Mouse (Mus musculus) bone marrow, adult 2 months (tissue): ENCODE data around the gene Chrm3. TPM values are rescaled to one million over a fixed set of nuclear protein-coding genes. Genes with fewer than 3 reads are reported as not detected.

Experiments
- H3K27ac ChIP-seq: fragments of 200-500 bp; 2 replicates; pipeline ENCODE4 v1.5.1; 2012; ENCODE audit warnings: low read depth, mild to moderate bottlenecking, control low read depth, inconsistent platforms, low read length; ENCODE audit not compliant: control insufficient read depth, poor library complexity, insufficient read depth
- H3K4me1 ChIP-seq: fragments of 200-500 bp; 2 replicates; pipeline ENCODE4 v1.6.1; 2011; ENCODE audit warnings: low read length; ENCODE audit not compliant: control insufficient read depth, insufficient read depth
- H3K4me3 ChIP-seq: fragments of 200-500 bp; replicated peaks from 2 replicates; pipeline ENCODE3; 2011; ENCODE audit warnings: mild to moderate bottlenecking, low read depth, low read length, control low read depth; ENCODE audit not compliant: control insufficient read depth
- CTCF ChIP-seq: fragments of 200-500 bp; IDR thresholded peaks from 2 replicates; pipeline ENCODE4 v1.5.1; 2011; ENCODE audit warnings: low read length, control low read depth; ENCODE audit not compliant: control insufficient read depth, insufficient read depth
- POLR2A ChIP-seq: fragments of 200-500 bp; IDR thresholded peaks from 2 replicates; pipeline ENCODE4 v1.6.1; 2011; ENCODE audit warnings: low read depth, mild to moderate bottlenecking, control low read depth, low read length, borderline replicate concordance; ENCODE audit not compliant: control insufficient read depth
- WGBS: fragments of 180-500 bp; shearing (Covaris S2); methylation state at CpG from one replicate; pipeline ENCODE4 v1.1.7; 2018; 5-methylcytosine and 5-hydroxymethylcytosine counted together
- polyA plus RNA-seq: library from polyadenylated mRNA; stranded (reverse); fragments of >200 nt; gene quantifications from 2 replicates; pipeline ENCODE4 v1.2.4, GENCODE M21; 2011; ENCODE audit warnings: low replicate concordance; ENCODE audit not compliant: missing spikeins, insufficient read depth, insufficient read length

Gene Chrm3
- polyA plus RNA-seq, 1 experiment: 1.6 TPM

- no peak overlapping the region for H3K4me3 ChIP-seq
- H3K27ac ChIP-seq: no peak overlapping the region
- H3K4me1 ChIP-seq: no peaks in the 10 kb centered on the region
- TF ChIP-seq POLR2A (no peak), CTCF (no peak)
- 87% methylated on average over 4 of the region's 4 CpGs for WGBS
Observed at GRCm38 (mm10) chr13:10138878-10139277, 221.8 kb downstream of the Chrm3 start.

- WGBS: 71% methylated on average over 2 of the region's 2 CpGs
- no peak for TF ChIP-seq CTCF
- TF ChIP-seq POLR2A: no peak
- no peak overlapping the region for H3K4me3 ChIP-seq
- no peak overlapping the region for H3K27ac ChIP-seq
- H3K4me1 ChIP-seq: no peaks in the 10 kb centered on the region
Observed at GRCm38 (mm10) chr13:10131064-10131463, 229.6 kb downstream of the Chrm3 start.

GRCm38 (mm10) chr13:10112211-10112610 lies 248.4 kb downstream of the Chrm3 start:
- H3K4me3 ChIP-seq: no peak overlapping the region
- no peak for TF ChIP-seq POLR2A
- 54% methylated on average over 2 of the region's 2 CpGs for WGBS
- H3K4me1 ChIP-seq: no peaks in the 10 kb centered on the region
- no peak overlapping the region for H3K27ac ChIP-seq

GRCm38 (mm10) chr13:10109542-10109941 lies 251.1 kb downstream of the Chrm3 start:
- Histone ChIP-seq H3K4me3 (no peak overlapping the region), H3K4me1 (no peaks in the 10 kb centered on the region; the same call in 1 of the 2 replicates), H3K27ac (no peak overlapping the region)
- WGBS: 13% methylated on average over 1 of the region's 1 CpGs
- TF ChIP-seq CTCF: no peak
- no peak for TF ChIP-seq POLR2A

GRCm38 (mm10) chr13:10107331-10107730 lies 253.3 kb downstream of the Chrm3 start:
- 46% methylated on average over 7 of the region's 7 CpGs for WGBS
- no peaks in the 10 kb centered on the region; the same call in 1 of the 2 replicates for H3K4me1 ChIP-seq
- no peak overlapping the region for H3K4me3 ChIP-seq
- no peak overlapping the region for H3K27ac ChIP-seq
- no peak for TF ChIP-seq CTCF
- no peak for TF ChIP-seq POLR2A

- Histone ChIP-seq H3K4me3 (no peak overlapping the region), H3K27ac (no peak overlapping the region), H3K4me1 (no peaks in the 10 kb centered on the region)
- WGBS: 84% methylated on average over 4 of the region's 4 CpGs
- TF ChIP-seq CTCF: no peak
- no peak for TF ChIP-seq POLR2A
Observed at GRCm38 (mm10) chr13:10090778-10091177, 269.9 kb downstream of the Chrm3 start.

- 84% methylated on average over 6 of the region's 6 CpGs for whole genome bisulfite sequencing
- TF ChIP-seq POLR2A (no peak), CTCF (no peak)
- no peaks in the 10 kb centered on the region for H3K4me1 ChIP-seq
- H3K27ac ChIP-seq: no peak overlapping the region
- H3K4me3 ChIP-seq: no peak overlapping the region
Observed at GRCm38 (mm10) chr13:10086336-10086735, 274.3 kb downstream of the Chrm3 start.

- H3K4me1 ChIP-seq: no peaks in the 10 kb centered on the region
- TF ChIP-seq POLR2A (no peak), CTCF (no peak)
- WGBS: 76% methylated on average over 6 of the region's 6 CpGs
- H3K4me3 ChIP-seq: no peak overlapping the region
- no peak overlapping the region for H3K27ac ChIP-seq
Observed at GRCm38 (mm10) chr13:10081896-10082426, 278.7 kb downstream of the Chrm3 start.

- no peaks in the 10 kb centered on the region; the same call in 1 of the 2 replicates for H3K4me1 ChIP-seq
- H3K27ac ChIP-seq: no peak overlapping the region
- WGBS: 2% methylated on average over 5 of the region's 5 CpGs
- H3K4me3 ChIP-seq: no peak overlapping the region
- peak; percentile 37 for TF ChIP-seq CTCF
- no peak for TF ChIP-seq POLR2A
Observed at GRCm38 (mm10) chr13:10071165-10071564, 289.5 kb downstream of the Chrm3 start.
